Mouse (Mus musculus) frontal cortex, adult (tissue): ENCODE measurements around the gene Sap30.

Source experiments
- ATAC-seq: cut with Nextera tagmentation; 2 replicates; pipeline ENCODE4 v1.9.2; 2017; ENCODE audit warnings: mild to moderate bottlenecking, moderate library complexity, mixed read lengths; ENCODE audit not compliant: low TSS enrichment

Sap30 gene

GRCm38 (mm10) chr8:57436437-57436796, 51.2 kb downstream of the Sap30 start:
- ATAC-seq: peak; percentile 28

- ATAC-seq: peak; percentile 87
Observed at GRCm38 (mm10) chr8:57435768-57436436, 51.8 kb downstream of the Sap30 start.

- ATAC-seq: no peak
Observed at GRCm38 (mm10) chr8:57432802-57433201, 54.9 kb downstream of the Sap30 start.
